Mouse (Mus musculus) MEL (cell line): Measurements from ENCODE around the gene Cnfn. TPM values are rescaled to one million over a fixed set of nuclear protein-coding genes. Genes with fewer than 3 reads are reported as not detected.

ENCODE experiments used
- DNase-seq: peaks from one replicate; pipeline ENCODE4 v3.0.0; 2011; ENCODE audit warnings: low read depth, low spot score
- H3K27ac ChIP-seq: 2 replicates; pipeline ENCODE4 v1.5.1; 2012; ENCODE audit warnings: low read depth, mild to moderate bottlenecking, control low read depth, low read length, moderate library complexity; ENCODE audit not compliant: control insufficient read depth
- H3K27me3 ChIP-seq, 2 experiments: fragments of 150-350 bp in 1 of 2; sonication (generic) in 1 of 2; 2 replicates each; pipeline ENCODE4 v1.6.1; 2012; ENCODE audit warnings: low read length in 2 of 2, mild to moderate bottlenecking in 2 of 2, improper control_type of control experiment in 1 of 2, moderate library complexity in 1 of 2; ENCODE audit not compliant: insufficient read depth in 2 of 2, control insufficient read depth in 1 of 2
- H3K36me3 ChIP-seq, 2 experiments: 2 replicates each; pipeline ENCODE4 v1.6.1; 2012 to 2014; ENCODE audit warnings: low read length in 2 of 2, improper control_type of control experiment in 1 of 2, inconsistent platforms in 1 of 2, mild to moderate bottlenecking in 1 of 2; ENCODE audit not compliant: insufficient read depth in 2 of 2, control insufficient read depth in 1 of 2
- H3K4me1 ChIP-seq, 2 experiments: fragments of 150-350 bp in 1 of 2; sonication (generic) in 1 of 2; 2 replicates each; pipeline ENCODE4 v1.6.1; 2012; ENCODE audit warnings: low read length in 2 of 2, improper control_type of control experiment in 1 of 2, mild to moderate bottlenecking in 1 of 2; ENCODE audit not compliant: insufficient read depth in 2 of 2, control insufficient read depth in 1 of 2
- H3K4me3 ChIP-seq, 2 experiments: fragments of 150-350 bp in 1 of 2; sonication (generic) in 1 of 2; 2 replicates each; pipeline ENCODE4 v1.5.1; 2012; ENCODE audit warnings: low read depth in 2 of 2, low read length in 2 of 2, mild to moderate bottlenecking in 2 of 2, moderate library complexity in 2 of 2, control low read depth in 1 of 2, improper control_type of control experiment in 1 of 2; ENCODE audit not compliant: control insufficient read depth in 1 of 2, insufficient read depth in 1 of 2
- H3K79me2 ChIP-seq: 2 replicates; pipeline ENCODE4 v1.6.1; 2012; ENCODE audit warnings: mild to moderate bottlenecking, low read length, moderate library complexity; ENCODE audit not compliant: control insufficient read depth, poor library complexity, insufficient read depth
- H3K9ac ChIP-seq: 2 replicates; pipeline ENCODE4 v1.6.1; 2012; ENCODE audit warnings: low read depth, mild to moderate bottlenecking, control low read depth, low read length, moderate library complexity; ENCODE audit not compliant: control insufficient read depth, poor library complexity, severe bottlenecking
- H3K9me3 ChIP-seq: fragments of 150-350 bp; sonication (generic); replicated peaks from 2 replicates; pipeline ENCODE4 v1.6.1; 2012; ENCODE audit warnings: mild to moderate bottlenecking, low read length, improper control_type of control experiment, moderate library complexity; ENCODE audit not compliant: insufficient read depth
- CHD1 ChIP-seq: IDR thresholded peaks from 2 replicates; pipeline ENCODE4 v1.6.1; 2012; ENCODE audit warnings: low read depth, mild to moderate bottlenecking, inconsistent platforms, low read length, improper control_type of control experiment
- CTCF ChIP-seq, 3 experiments: IDR thresholded peaks in 2 of 3; conservative IDR thresholded peaks in 1 of 3; 2 replicates each; pipeline ENCODE4 v1.5.1; 2011 to 2012; ENCODE audit warnings: low read length in 3 of 3, low read depth in 2 of 3, mild to moderate bottlenecking in 2 of 3, improper control_type of control experiment in 1 of 3, inconsistent platforms in 1 of 3, mixed read lengths in 1 of 3, moderate library complexity in 1 of 3; ENCODE audit not compliant: control insufficient read depth in 1 of 3, insufficient read depth in 1 of 3, poor library complexity in 1 of 3, severe bottlenecking in 1 of 3
- E2F4 ChIP-seq: IDR thresholded peaks from 2 replicates; pipeline ENCODE4 v1.6.1; 2011; ENCODE audit warnings: low read depth, low read length, improper control_type of control experiment, borderline replicate concordance
- EP300 ChIP-seq, 2 experiments: IDR thresholded peaks; 2 replicates each; pipeline ENCODE4 v1.6.1; 2011; ENCODE audit warnings: improper control_type of control experiment in 2 of 2, low read length in 2 of 2, low read depth in 1 of 2, mild to moderate bottlenecking in 1 of 2
- ETS1 ChIP-seq: IDR thresholded peaks from 2 replicates; pipeline ENCODE4 v1.6.1; 2012; ENCODE audit warnings: low read depth, mild to moderate bottlenecking, inconsistent platforms, low read length, improper control_type of control experiment, moderate library complexity
- GABPA ChIP-seq: IDR thresholded peaks from 2 replicates; pipeline ENCODE4 v1.6.1; 2012; ENCODE audit warnings: low read depth, mild to moderate bottlenecking, inconsistent platforms, low read length, improper control_type of control experiment, moderate library complexity
- GATA1 ChIP-seq: IDR thresholded peaks from 2 replicates; pipeline ENCODE4 v1.6.1; 2011; ENCODE audit warnings: low read depth, low read length, improper control_type of control experiment
- JUND ChIP-seq: IDR thresholded peaks from 2 replicates; pipeline ENCODE4 v1.6.1; 2011; ENCODE audit warnings: low read depth, mild to moderate bottlenecking, improper control_type of control experiment, low read length
- MEF2A ChIP-seq: IDR thresholded peaks from 2 replicates; pipeline ENCODE4 v1.6.1; 2014; ENCODE audit warnings: low read depth, mild to moderate bottlenecking, inconsistent platforms, low read length, improper control_type of control experiment; ENCODE audit not compliant: poor library complexity, insufficient replicate concordance, severe bottlenecking; ENCODE audit errors: extremely low read depth
- MYC ChIP-seq: IDR thresholded peaks from 2 replicates; pipeline ENCODE4 v1.6.1; 2011; ENCODE audit warnings: low read depth, mild to moderate bottlenecking, low read length, improper control_type of control experiment, moderate library complexity
- POLR2A ChIP-seq, 2 experiments: IDR thresholded peaks; 2 replicates each; pipeline ENCODE4 v1.6.1; 2011 to 2012; ENCODE audit warnings: low read length in 2 of 2, mild to moderate bottlenecking in 2 of 2, control low read depth in 1 of 2, improper control_type of control experiment in 1 of 2, low read depth in 1 of 2, moderate library complexity in 1 of 2; ENCODE audit not compliant: control insufficient read depth in 1 of 2, insufficient read depth in 1 of 2, poor library complexity in 1 of 2
- POLR2AphosphoS2 ChIP-seq: IDR thresholded peaks from 2 replicates; pipeline ENCODE4 v1.6.1; 2011; ENCODE audit warnings: low read length, improper control_type of control experiment
- RAD21 ChIP-seq: IDR thresholded peaks from 2 replicates; pipeline ENCODE4 v1.6.1; 2011; ENCODE audit warnings: mild to moderate bottlenecking, low read depth, low read length, improper control_type of control experiment
- RCOR1 ChIP-seq: IDR thresholded peaks from 2 replicates; pipeline ENCODE4 v1.6.1; 2012; ENCODE audit warnings: low read depth, mild to moderate bottlenecking, inconsistent platforms, low read length, improper control_type of control experiment
- SMC3 ChIP-seq: IDR thresholded peaks from 2 replicates; pipeline ENCODE4 v1.6.1; 2011; ENCODE audit warnings: low read depth, low read length, improper control_type of control experiment
- TAL1 ChIP-seq: IDR thresholded peaks from 2 replicates; pipeline ENCODE4 v1.6.1; 2012; ENCODE audit warnings: mild to moderate bottlenecking, inconsistent platforms, low read length, moderate library complexity, mixed read lengths
- TBP ChIP-seq: IDR thresholded peaks from 2 replicates; pipeline ENCODE4 v1.8.0; 2011; ENCODE audit warnings: low read depth, low read length, improper control_type of control experiment
- TCF12 ChIP-seq: IDR thresholded peaks from 2 replicates; pipeline ENCODE4 v1.6.1; 2014; ENCODE audit warnings: low read depth, mild to moderate bottlenecking, inconsistent platforms, low read length, improper control_type of control experiment, moderate library complexity
- USF1 ChIP-seq: IDR thresholded peaks from 2 replicates; pipeline ENCODE4 v1.6.1; 2014; ENCODE audit warnings: low read depth, mild to moderate bottlenecking, inconsistent platforms, low read length, improper control_type of control experiment, moderate library complexity
- USF2 ChIP-seq, 2 experiments: IDR thresholded peaks; 2 replicates each; pipeline ENCODE4 v1.6.1; 2011 to 2012; ENCODE audit warnings: improper control_type of control experiment in 2 of 2, low read length in 2 of 2, borderline replicate concordance in 1 of 2, inconsistent platforms in 1 of 2, low read depth in 1 of 2, mild to moderate bottlenecking in 1 of 2; ENCODE audit not compliant: insufficient read depth in 1 of 2
- ZKSCAN1 ChIP-seq: IDR thresholded peaks from 2 replicates; pipeline ENCODE4 v1.6.1; 2012; ENCODE audit warnings: low read depth, mild to moderate bottlenecking, inconsistent platforms, low read length, improper control_type of control experiment, moderate library complexity
- ZNF384 ChIP-seq: IDR thresholded peaks from 2 replicates; pipeline ENCODE4 v1.6.1; 2012; ENCODE audit warnings: low read depth, mild to moderate bottlenecking, inconsistent platforms, low read length, improper control_type of control experiment
- polyA plus RNA-seq, 2 experiments: library from polyadenylated mRNA; stranded (reverse) in 1 of 2; unstranded in 1 of 2; fragments of >175 nt in 1 of 2; fragments of >200 nt in 1 of 2; gene quantifications; 2 replicates each; pipeline versions ENCODE4 v1.2.1 to v1.2.4; 2012; ENCODE audit warnings: low replicate concordance in 2 of 2, low read depth in 1 of 2; ENCODE audit not compliant: insufficient read length in 2 of 2, insufficient read depth in 1 of 2, missing spikeins in 1 of 2
- total RNA-seq: library from RNA; depleted of rRNA; stranded (reverse); fragments of 300-350 nt; gene quantifications from 2 replicates; pipeline ENCODE4 v1.2.3, GENCODE M21; 2012

Gene Cnfn
- total and polyA plus RNA-seq, 3 experiments = not detected

DNA sequence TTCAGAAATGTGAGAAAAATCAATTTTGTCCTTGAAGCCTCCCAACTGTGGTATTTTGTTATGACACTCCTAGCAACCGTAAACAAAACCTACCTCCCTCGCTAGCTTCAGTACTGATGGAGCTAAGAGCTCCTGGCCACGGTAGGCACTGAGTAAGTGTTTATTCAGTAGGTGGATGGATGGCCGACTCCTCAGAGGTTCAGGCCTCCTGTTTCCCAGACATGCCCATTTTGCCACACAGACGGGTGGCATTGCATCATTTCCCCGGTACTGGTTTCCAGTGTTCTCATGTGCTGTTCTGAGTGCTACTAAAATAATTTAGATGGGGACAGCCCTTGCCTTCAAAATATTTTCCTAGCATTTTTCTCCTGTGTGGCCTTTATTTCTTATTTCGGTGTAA lies 36.9 kb upstream of the Cnfn start:
- DNase-seq = no peak
- no peak overlapping the region for H3K4me3 ChIP-seq
- H3K79me2 ChIP-seq = no peaks in the 10 kb centered on the region
- no peak for TF ChIP-seq ZNF384
- TF ChIP-seq JUND = no peak
- TF ChIP-seq ETS1 = no peak
- TF ChIP-seq ZKSCAN1 = no peak
- no peak for TF ChIP-seq GABPA
- TF ChIP-seq TBP = no peak
- no peak for TF ChIP-seq POLR2A (IDR thresholded peaks at IDR 0.05; ENCODE audit: control insufficient read depth in 1 of 2, insufficient read depth in 1 of 2, low read depth in 1 of 2, low read length in 2 of 2, poor library complexity in 1 of 2)
- TF ChIP-seq CHD1 = no peak
- TF ChIP-seq E2F4 = no peak
- TF ChIP-seq SMC3 = no peak
- no peak for TF ChIP-seq POLR2AphosphoS2
- no peak for TF ChIP-seq TCF12
- H3K27me3 ChIP-seq = no peaks in the 10 kb centered on the region
- H3K9me3 ChIP-seq = no peaks in the 10 kb centered on the region
- no peak overlapping the region for H3K9ac ChIP-seq
- H3K27ac ChIP-seq = no peak overlapping the region
- H3K4me1 ChIP-seq = peaks cover 0 to 5% of the 10 kb centered on the region in 2 experiments; a peak in 1 of 4 replicates
- peaks cover 0 to 6% of the 10 kb centered on the region in 2 experiments; a peak in 2 of 4 replicates for H3K36me3 ChIP-seq

DNA sequence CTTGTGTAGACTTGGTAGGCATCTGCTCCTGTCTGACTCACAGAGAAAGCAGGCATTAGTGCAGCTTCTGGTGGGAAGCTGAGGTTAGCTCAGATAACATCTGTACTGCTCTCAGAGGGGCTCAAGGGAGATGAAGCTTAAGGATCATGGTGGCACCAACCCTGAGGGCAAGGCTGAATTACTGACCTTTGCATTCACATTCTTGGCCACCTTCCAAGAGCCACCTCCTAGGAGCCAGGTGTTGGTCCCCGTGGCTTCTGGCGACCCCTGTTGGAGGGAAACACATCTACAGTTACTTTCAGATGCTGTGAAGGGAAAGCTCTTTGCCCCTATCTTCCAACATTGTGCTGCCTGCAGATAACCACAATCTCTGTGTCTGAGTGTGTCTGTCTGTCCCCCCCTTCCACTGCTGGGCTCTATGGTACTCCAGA lies 33.2 kb upstream of the Cnfn start:
- H3K4me1 ChIP-seq = peaks cover 0 to 5% of the 10 kb centered on the region in 2 experiments; a peak in 1 of 4 replicates
- H3K79me2 ChIP-seq = no peaks in the 10 kb centered on the region
- H3K27ac ChIP-seq = no peak overlapping the region
- TF ChIP-seq GATA1 (peak; percentile 80), RCOR1 (peak; percentile 63; the same call in 1 of the 2 replicates), MEF2A (no peak), RAD21 (peak; percentile 58), ETS1 (0 out of 2 replicates have a peak, but pooled peaks have one; percentile 20), USF2 (IDR thresholded peaks at IDR 0.05; ENCODE audit: borderline replicate concordance in 1 of 2, insufficient read depth in 1 of 2, low read depth in 1 of 2, low read length in 2 of 2) (no peak), CTCF (IDR thresholded peaks at IDR 0.05 in 2 of 3, conservative IDR thresholded peaks at IDR 0.05 in 1 of 3; ENCODE audit: control insufficient read depth in 1 of 3, insufficient read depth in 1 of 3, low read depth in 2 of 3, low read length in 3 of 3, poor library complexity in 1 of 3, severe bottlenecking in 1 of 3) (peak; percentile 74 to 82 (median 78)), TCF12 (peak; percentile 79), EP300 (IDR thresholded peaks at IDR 0.05; ENCODE audit: low read depth in 1 of 2, low read length in 2 of 2) (peak; percentile 65 to 70), TAL1 (peak; percentile 27; the same call in 1 of the 2 replicates), MYC (no peak), SMC3 (peak; percentile 58), USF1 (no peak)
- peaks cover 0 to 6% of the 10 kb centered on the region in 2 experiments; a peak in 2 of 4 replicates for H3K36me3 ChIP-seq
- DNase-seq = peak; percentile 68
- no peak overlapping the region for H3K4me3 ChIP-seq
- H3K9ac ChIP-seq = no peak overlapping the region
- H3K27me3 ChIP-seq = no peaks in the 10 kb centered on the region
- no peaks in the 10 kb centered on the region for H3K9me3 ChIP-seq
